Mouse (Mus musculus) forebrain, postnatal 0 days (tissue): ENCODE measurements around the gene Ndrg3. TPM values are rescaled to one million over a fixed set of nuclear protein-coding genes. Genes with fewer than 3 reads are reported as not detected.
A peak's percentile ranks its signal among the peaks of the same experiment; 100 is the strongest.

Source experiments
- ATAC-seq: fragments of 200-750 bp; cut with Nextera tagmentation; 2 replicates; pipeline ENCODE4 v1.8.0; 2017; ENCODE audit warnings: mild to moderate bottlenecking, moderate library complexity
- DNase-seq: peaks from one replicate; pipeline ENCODE4 v3.0.0-alpha.2; 2015
- H3K27ac ChIP-seq: fragments of 300-500 bp; sonication (generic); 2 replicates; pipeline ENCODE4 v1.5.1; 2014; ENCODE audit warnings: low read depth, mild to moderate bottlenecking, antibody characterized with exemption, low read length, moderate library complexity, mixed read lengths
- H3K27me3 ChIP-seq: fragments of 300-500 bp; sonication (generic); 2 replicates; pipeline ENCODE4 v1.6.1; 2014; ENCODE audit warnings: mild to moderate bottlenecking, low read length, mixed read lengths; ENCODE audit not compliant: insufficient read depth
- H3K36me3 ChIP-seq: fragments of 300-500 bp; sonication (generic); 2 replicates; pipeline ENCODE4 v1.6.1; 2014; ENCODE audit warnings: mild to moderate bottlenecking, moderate library complexity; ENCODE audit not compliant: insufficient read depth
- H3K4me1 ChIP-seq: fragments of 300-500 bp; sonication (generic); 2 replicates; pipeline ENCODE4 v1.6.1; 2014; ENCODE audit warnings: antibody characterized with exemption; ENCODE audit not compliant: insufficient read depth
- H3K4me2 ChIP-seq: fragments of 300-500 bp; sonication (generic); 2 replicates; pipeline ENCODE4 v1.6.1; 2014; ENCODE audit warnings: low read depth, mild to moderate bottlenecking, moderate library complexity
- H3K4me3 ChIP-seq: fragments of 300-500 bp; sonication (generic); 2 replicates; pipeline ENCODE4 v1.5.1; 2014; ENCODE audit warnings: low read depth, low read length, mixed read lengths
- H3K9ac ChIP-seq: fragments of 300-500 bp; sonication (generic); 2 replicates; pipeline ENCODE4 v1.6.1; 2014; ENCODE audit warnings: mild to moderate bottlenecking
- H3K9me3 ChIP-seq: fragments of 300-500 bp; sonication (generic); 2 replicates; pipeline ENCODE4 v1.6.1; 2016; ENCODE audit warnings: low read length
- CTCF ChIP-seq: sonication (generic); IDR thresholded peaks from 2 replicates; pipeline ENCODE4 v1.5.1; 2016; ENCODE audit warnings: antibody characterized with exemption, control low read depth, low read depth
- WGBS: fragments of 180-500 bp; shearing (Covaris S2); extraction: QIAGEN DNeasy Blood & Tissue Kit; methylation state at CpG from one replicate; pipeline ENCODE4 v1.1.7; 2014; 5-methylcytosine and 5-hydroxymethylcytosine counted together
- polyA plus RNA-seq: library from polyadenylated mRNA; unstranded; fragments of >200 nt; fragmentation: Nextera tagmentation; extraction: Ambion mirVana; gene quantifications from 2 replicates; pipeline ENCODE4 v1.2.1, GENCODE M21; 2015
- total RNA-seq: library from RNA; depleted of rRNA; stranded (reverse); fragments of >200 nt; gene quantifications from 2 replicates; pipeline ENCODE4 v1.2.3, GENCODE M21; 2014

Gene Ndrg3
- total and polyA plus RNA-seq, 2 experiments from 2014 or later = 147 to 161 TPM

- Histone ChIP-seq H3K4me3 (no peak overlapping the region), H3K9ac (no peak overlapping the region), H3K27ac (no peak overlapping the region; the same call in 1 of the 2 replicates), H3K4me2 (no peak overlapping the region), H3K9me3 (no peaks in the 10 kb centered on the region), H3K4me1 (peaks cover 4% of the 10 kb centered on the region; the same call in 1 of the 2 replicates), H3K27me3 (no peaks in the 10 kb centered on the region), H3K36me3 (peaks cover 12% of the 10 kb centered on the region)
- DNase-seq (no peak), ATAC-seq (no peak)
- TF ChIP-seq CTCF = no peak
- 56% methylated on average over 11 of the region's 11 CpGs for WGBS
Measured at GRCm38 (mm10) chr2:157010634-157011310, 18.9 kb upstream of the Ndrg3 start.

DNA sequence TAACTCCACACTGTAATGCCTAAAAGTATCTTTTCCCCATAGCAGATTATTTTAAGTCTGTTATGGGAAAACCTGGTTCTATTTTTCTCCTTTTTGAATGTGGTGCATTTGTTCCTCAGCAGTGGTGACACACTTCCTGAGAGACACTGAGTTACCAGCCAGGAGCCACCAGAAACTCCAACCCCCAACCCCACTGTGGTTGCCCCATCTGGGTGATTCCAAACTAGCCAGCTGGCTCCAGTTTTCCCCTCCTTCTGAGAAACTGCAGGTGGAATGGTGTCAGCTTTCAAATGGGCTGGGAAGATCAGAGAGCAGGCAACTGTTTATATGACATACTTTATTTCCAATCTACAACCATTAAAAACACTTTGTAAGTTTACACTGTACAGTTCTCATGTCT lies 18.3 kb upstream of the Ndrg3 start:
- Histone ChIP-seq H3K4me2 (no peak overlapping the region), H3K4me3 (no peak overlapping the region), H3K27me3 (no peaks in the 10 kb centered on the region), H3K9me3 (no peaks in the 10 kb centered on the region), H3K27ac (no peak overlapping the region), H3K4me1 (peaks cover 4% of the 10 kb centered on the region; the same call in 1 of the 2 replicates), H3K36me3 (peaks cover 9% of the 10 kb centered on the region), H3K9ac (no peak overlapping the region)
- DNase-seq (no peak), ATAC-seq (no peak)
- TF ChIP-seq CTCF = no peak

DNA sequence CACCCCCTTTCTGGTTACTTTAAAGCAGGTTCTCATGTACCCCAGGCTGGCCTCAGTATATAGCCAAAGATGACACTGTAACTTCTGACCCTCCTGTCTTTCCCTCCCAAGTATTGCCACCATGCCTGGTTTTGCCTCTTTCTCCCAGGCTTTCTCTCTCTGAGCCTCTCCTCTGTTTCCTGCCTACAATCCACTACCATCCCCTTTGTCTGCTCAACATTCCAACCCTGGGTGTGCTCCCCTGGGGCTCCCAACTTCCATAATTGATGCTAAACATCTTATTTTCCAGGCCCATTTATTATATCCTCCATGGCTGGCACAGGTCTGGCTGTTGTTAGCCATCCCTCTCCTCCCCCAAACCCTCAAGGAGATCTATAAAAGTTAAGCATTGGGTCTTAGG lies 16.7 kb upstream of the Ndrg3 start:
- no peak for ATAC-seq
- Histone ChIP-seq H3K9me3 (no peaks in the 10 kb centered on the region), H3K9ac (no peak overlapping the region), H3K4me2 (no peak overlapping the region), H3K4me1 (peaks cover 4% of the 10 kb centered on the region; the same call in 1 of the 2 replicates), H3K27me3 (no peaks in the 10 kb centered on the region), H3K27ac (no peak overlapping the region), H3K4me3 (no peak overlapping the region), H3K36me3 (no peaks in the 10 kb centered on the region)
- no peak for TF ChIP-seq CTCF
- DNase-seq = no peak

DNA sequence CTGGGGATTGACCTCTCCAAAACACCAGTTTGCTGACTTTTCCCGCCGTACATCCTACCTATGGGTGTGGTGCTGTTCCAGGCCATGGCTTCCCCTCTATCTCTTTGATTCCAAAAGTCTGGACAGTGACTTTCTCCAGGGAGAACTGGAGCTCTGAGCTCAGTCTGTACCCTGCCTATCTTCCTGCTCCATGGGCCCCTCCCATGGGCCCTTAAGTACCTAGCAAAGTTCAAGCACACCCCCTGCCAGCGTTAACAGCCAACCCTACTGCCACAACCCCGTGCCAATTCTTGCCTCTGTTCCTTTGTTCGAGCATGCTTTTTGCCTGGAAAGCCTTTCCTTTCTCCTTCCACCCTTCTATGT lies 15.4 kb upstream of the Ndrg3 start:
- H3K4me3 ChIP-seq = peak overlapping the region; percentile 56
- no peaks in the 10 kb centered on the region for H3K36me3 ChIP-seq
- H3K4me1 ChIP-seq = peaks cover 4% of the 10 kb centered on the region; the same call in 1 of the 2 replicates
- peak overlapping the region; percentile 99 for H3K4me2 ChIP-seq
- ATAC-seq (peak; percentile 52), DNase-seq (no peak)
- WGBS = 24% methylated on average over 5 of the region's 5 CpGs
- peak overlapping the region; percentile 60 for H3K27ac ChIP-seq
- no peaks in the 10 kb centered on the region for H3K9me3 ChIP-seq
- H3K27me3 ChIP-seq = no peaks in the 10 kb centered on the region
- H3K9ac ChIP-seq = peak overlapping the region; percentile 61
- no peak for TF ChIP-seq CTCF

DNA sequence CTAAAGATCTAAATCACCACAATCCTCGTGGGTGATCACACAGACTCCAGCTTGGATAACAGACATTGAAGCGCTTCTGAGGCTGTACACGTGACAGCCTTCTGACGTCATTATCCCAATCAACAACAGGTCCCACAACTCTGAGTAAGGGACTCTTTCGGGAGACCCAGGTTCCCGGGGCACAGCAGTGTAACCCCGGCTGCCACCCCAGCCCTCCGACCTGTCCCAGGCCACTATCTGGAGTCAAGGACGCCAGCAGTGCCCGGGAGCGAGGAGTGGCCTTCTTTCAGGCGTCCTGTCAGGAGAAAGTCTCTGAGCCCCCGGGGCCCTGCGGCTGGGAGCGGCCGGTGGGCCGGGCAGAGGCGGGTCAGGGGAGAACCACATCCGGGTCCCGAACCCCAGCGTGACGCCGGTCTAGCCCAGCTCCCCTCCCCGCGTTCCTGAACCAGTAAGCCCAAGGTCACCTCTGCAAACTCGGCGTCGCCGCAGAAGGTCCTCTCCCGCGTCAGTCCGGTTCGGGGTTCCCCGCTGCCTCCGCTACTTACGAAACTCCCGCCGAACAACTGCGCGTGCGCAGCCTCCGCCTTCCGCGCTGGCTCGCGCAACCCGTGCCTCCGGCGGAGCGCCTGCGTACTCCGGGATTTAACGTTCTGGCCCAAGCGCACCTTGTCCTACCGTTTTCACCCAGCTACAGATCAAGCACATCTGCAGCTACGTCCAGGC lies 14.8 kb upstream of the Ndrg3 start, which contains the start of gene Dsn1:
Gene Dsn1 (minus strand): TSS at position 644 of the 723 bp plus-strand sequence.
- Histone ChIP-seq H3K27ac (peak within 1 kb of the TSS; percentile 60), H3K9me3 (no peaks in the 10 kb centered on the region), H3K4me3 (peak within 1 kb of the TSS; percentile 56), H3K4me1 (peaks cover 4% of the 10 kb centered on the region; the same call in 1 of the 2 replicates), H3K4me2 (peak within 1 kb of the TSS; percentile 99), H3K9ac (peak within 1 kb of the TSS; percentile 61), H3K36me3 (no peaks in the 10 kb centered on the region), H3K27me3 (no peaks in the 10 kb centered on the region)
- WGBS = 2% methylated on average over 55 of the region's 56 CpGs
- ATAC-seq (peak; percentile 90), DNase-seq (peak; percentile 95)
- no peak for TF ChIP-seq CTCF

DNA sequence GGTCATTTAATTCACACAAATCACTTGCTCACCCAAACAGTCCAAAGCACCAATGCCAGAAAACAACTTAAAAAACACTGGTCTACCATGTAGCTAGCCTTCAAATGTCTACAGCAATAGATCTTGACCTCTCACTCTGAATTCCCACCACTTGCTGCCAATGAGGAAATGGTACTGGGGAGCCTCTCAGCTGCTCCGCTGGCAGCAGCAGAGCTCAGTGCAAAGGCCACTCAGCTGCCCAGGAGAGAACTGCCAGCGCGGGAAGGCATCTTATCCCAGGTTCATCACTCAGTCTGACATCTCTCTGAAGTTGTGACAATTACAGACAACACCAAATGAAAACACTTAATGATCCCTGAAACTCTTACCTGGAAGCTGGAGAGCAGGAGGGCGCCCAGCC lies 10.5 kb upstream of the Ndrg3 start:
- H3K4me3 ChIP-seq = no peak overlapping the region
- H3K4me2 ChIP-seq = no peak overlapping the region
- no peaks in the 10 kb centered on the region for H3K9me3 ChIP-seq
- H3K9ac ChIP-seq = no peak overlapping the region
- no peak overlapping the region for H3K27ac ChIP-seq
- no peak for ATAC-seq
- no peak for TF ChIP-seq CTCF
- H3K27me3 ChIP-seq = no peaks in the 10 kb centered on the region
- peaks cover 2% of the 10 kb centered on the region; the same call in 1 of the 2 replicates for H3K4me1 ChIP-seq
- no peak for DNase-seq
- WGBS = 96% methylated on average over 4 of the region's 4 CpGs
- 0 out of 2 replicates have a peak, but pooled peaks cover 4% of the 10 kb centered on the region for H3K36me3 ChIP-seq

DNA sequence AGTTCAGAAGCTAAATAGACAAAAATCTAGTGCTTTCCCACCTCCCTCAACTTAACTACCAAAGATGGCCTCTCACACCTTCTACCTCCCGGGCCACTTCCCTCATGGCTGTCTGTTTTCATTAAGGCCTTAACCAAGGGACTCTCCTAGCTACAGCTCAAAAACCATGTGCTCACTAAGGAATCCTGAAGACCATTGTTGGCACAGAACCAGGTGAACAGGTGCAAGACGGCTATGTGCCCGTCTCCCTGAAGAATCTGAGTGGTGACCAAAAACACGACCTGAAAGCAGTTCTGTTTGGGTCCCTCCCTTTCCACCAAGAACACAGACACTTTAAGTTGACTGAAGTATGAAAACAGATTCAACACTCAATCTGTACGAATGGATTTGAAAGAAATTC lies 6.4 kb upstream of the Ndrg3 start:
- no peak for ATAC-seq
- no peak for TF ChIP-seq CTCF
- H3K36me3 ChIP-seq = 0 out of 2 replicates have a peak, but pooled peaks cover 4% of the 10 kb centered on the region

More for the DNA sequence above, 6.4 kb upstream of the Ndrg3 start:
- Histone ChIP-seq H3K9ac (no peak overlapping the region), H3K9me3 (no peaks in the 10 kb centered on the region), H3K27ac (no peak overlapping the region), H3K4me1 (no peaks in the 10 kb centered on the region), H3K4me2 (no peak overlapping the region), H3K27me3 (no peaks in the 10 kb centered on the region), H3K4me3 (no peak overlapping the region)
- no peak for DNase-seq
- 79% methylated on average over 5 of the region's 5 CpGs for WGBS
